Mouse (Mus musculus) kidney, embryonic 14.5 days (tissue): ENCODE results near the gene Vasn. TPM values are rescaled to one million over a fixed set of nuclear protein-coding genes. Genes with fewer than 3 reads are reported as not detected.

ENCODE experiments used
- ATAC-seq: fragments of 200-750 bp; cut with Nextera tagmentation; 2 replicates; pipeline ENCODE4 v1.8.0; 2017; ENCODE audit warnings: moderate number of reproducible peaks, mild to moderate bottlenecking, moderate TSS enrichment, moderate library complexity; ENCODE audit not compliant: low FRiP score, low TSS enrichment
- H3K27ac ChIP-seq: fragments of 300-500 bp; sonication (generic); 2 replicates; pipeline ENCODE4 v1.5.1; 2014; ENCODE audit warnings: low read depth, mild to moderate bottlenecking, low read length, moderate library complexity, mixed read lengths
- H3K27me3 ChIP-seq: fragments of 300-500 bp; sonication (generic); 2 replicates; pipeline ENCODE4 v1.6.1; 2014; ENCODE audit warnings: mild to moderate bottlenecking, low read length; ENCODE audit not compliant: control insufficient read depth, insufficient read depth
- H3K36me3 ChIP-seq: fragments of 300-500 bp; sonication (generic); 2 replicates; pipeline ENCODE4 v1.6.1; 2014; ENCODE audit warnings: low read length, mixed read lengths; ENCODE audit not compliant: control insufficient read depth, insufficient read depth
- H3K4me1 ChIP-seq: fragments of 300-500 bp; sonication (generic); 2 replicates; pipeline ENCODE4 v1.6.1; 2014; ENCODE audit warnings: low read length, mixed read lengths; ENCODE audit not compliant: control insufficient read depth, insufficient read depth
- H3K4me2 ChIP-seq: fragments of 300-500 bp; sonication (generic); replicated peaks from 2 replicates; pipeline ENCODE4 v1.6.1; 2014; ENCODE audit warnings: low read depth, mild to moderate bottlenecking, low read length
- H3K4me3 ChIP-seq: fragments of 300-500 bp; sonication (generic); 2 replicates; pipeline ENCODE4 v1.5.1; 2014; ENCODE audit warnings: mild to moderate bottlenecking, low read length
- H3K9ac ChIP-seq: fragments of 300-500 bp; sonication (generic); 2 replicates; pipeline ENCODE4 v1.6.1; 2014; ENCODE audit warnings: low read depth, mild to moderate bottlenecking, low read length, moderate library complexity
- H3K9me3 ChIP-seq: fragments of 300-500 bp; sonication (generic); 2 replicates; pipeline ENCODE4 v1.6.1; 2016; ENCODE audit warnings: low read length; ENCODE audit not compliant: control insufficient read depth
- WGBS: fragments of 180-500 bp; shearing (Covaris S2); extraction: QIAGEN DNeasy Blood & Tissue Kit; methylation state at CpG from one replicate; pipeline ENCODE4 v1.1.7; 2014; 5-methylcytosine and 5-hydroxymethylcytosine counted together
- polyA plus RNA-seq: library from polyadenylated mRNA; unstranded; fragments of >200 nt; fragmentation: Nextera tagmentation; extraction: Ambion mirVana; gene quantifications from 2 replicates; pipeline ENCODE4 v1.2.1, GENCODE M21; 2014

Gene Vasn
- polyA plus RNA-seq, 1 experiment from 2014 or later: 16.1 TPM

- Histone ChIP-seq H3K4me3 (no peak overlapping the region), H3K9me3 (no peaks in the 10 kb centered on the region), H3K9ac (no peak overlapping the region), H3K27ac (no peak overlapping the region), H3K36me3 (peaks cover 12% of the 10 kb centered on the region), H3K4me1 (peaks cover 15% of the 10 kb centered on the region), H3K27me3 (no peaks in the 10 kb centered on the region), H3K4me2 (no peak overlapping the region)
- WGBS: 27% methylated on average over 2 of the region's 2 CpGs
- ATAC-seq: no peak
Measured at GRCm38 (mm10) chr16:4661605-4662004, 21.9 kb downstream of the Vasn start.

- Histone ChIP-seq H3K9ac (no peak overlapping the region), H3K27me3 (no peaks in the 10 kb centered on the region), H3K27ac (no peak overlapping the region), H3K9me3 (no peaks in the 10 kb centered on the region), H3K36me3 (peaks cover 16% of the 10 kb centered on the region), H3K4me3 (no peak overlapping the region), H3K4me1 (peaks cover 6% of the 10 kb centered on the region; the same call in 1 of the 2 replicates), H3K4me2 (no peak overlapping the region)
- ATAC-seq: no peak
- 85% methylated on average over 2 of the region's 2 CpGs for WGBS
Measured at GRCm38 (mm10) chr16:4663806-4664205, 24.1 kb downstream of the Vasn start.

- H3K9ac ChIP-seq: no peak overlapping the region
Measured at GRCm38 (mm10) chr16:4665726-4666125, 26.0 kb downstream of the Vasn start.

GRCm38 (mm10) chr16:4667190-4667808 lies 27.6 kb downstream of the Vasn start:
- no peak overlapping the region for H3K27ac ChIP-seq
- no peak overlapping the region for H3K9ac ChIP-seq
- 33% methylated on average over 3 of the region's 3 CpGs for WGBS
- ATAC-seq: peak; percentile 90
- peaks cover 16% of the 10 kb centered on the region for H3K36me3 ChIP-seq
- no peaks in the 10 kb centered on the region for H3K27me3 ChIP-seq
- H3K4me1 ChIP-seq: no peaks in the 10 kb centered on the region
- H3K9me3 ChIP-seq: no peaks in the 10 kb centered on the region
- no peak overlapping the region for H3K4me3 ChIP-seq
- H3K4me2 ChIP-seq: no peak overlapping the region

More at GRCm38 (mm10) chr16:4665726-4666125, 26.0 kb downstream of the Vasn start:
- Histone ChIP-seq H3K4me1 (no peaks in the 10 kb centered on the region), H3K36me3 (peaks cover 20% of the 10 kb centered on the region), H3K4me3 (no peak overlapping the region), H3K4me2 (no peak overlapping the region), H3K27me3 (no peaks in the 10 kb centered on the region), H3K9me3 (no peaks in the 10 kb centered on the region), H3K27ac (no peak overlapping the region)
- 93% methylated on average over 2 of the region's 2 CpGs for WGBS
- no peak for ATAC-seq

- 28% methylated on average over 5 of the region's 5 CpGs for WGBS
- Histone ChIP-seq H3K4me3 (no peak overlapping the region), H3K27me3 (no peaks in the 10 kb centered on the region), H3K9me3 (no peaks in the 10 kb centered on the region), H3K4me1 (no peaks in the 10 kb centered on the region), H3K36me3 (peaks cover 15% of the 10 kb centered on the region), H3K4me2 (no peak overlapping the region), H3K9ac (no peak overlapping the region), H3K27ac (no peak overlapping the region)
- ATAC-seq: no peak
Measured at GRCm38 (mm10) chr16:4670317-4670716, 30.6 kb downstream of the Vasn start.

- Histone ChIP-seq H3K27ac (no peak overlapping the region), H3K4me3 (no peak overlapping the region), H3K9me3 (no peaks in the 10 kb centered on the region), H3K9ac (no peak overlapping the region), H3K4me1 (peaks cover 6% of the 10 kb centered on the region; the same call in 1 of the 2 replicates), H3K36me3 (peaks cover 12% of the 10 kb centered on the region), H3K27me3 (no peaks in the 10 kb centered on the region), H3K4me2 (no peak overlapping the region)
- 89% methylated on average over 4 of the region's 4 CpGs for WGBS
- no peak for ATAC-seq
Measured at GRCm38 (mm10) chr16:4674091-4674490, 34.4 kb downstream of the Vasn start.

GRCm38 (mm10) chr16:4676836-4677235 lies 37.1 kb downstream of the Vasn start:
- H3K4me2 ChIP-seq: no peak overlapping the region
- no peaks in the 10 kb centered on the region for H3K9me3 ChIP-seq
- ATAC-seq: no peak
- H3K4me1 ChIP-seq: peaks cover 6% of the 10 kb centered on the region; the same call in 1 of the 2 replicates
- H3K36me3 ChIP-seq: peaks cover 10% of the 10 kb centered on the region
- no peak overlapping the region for H3K4me3 ChIP-seq
- WGBS: 88% methylated on average over 5 of the region's 5 CpGs
- no peaks in the 10 kb centered on the region for H3K27me3 ChIP-seq
- no peak overlapping the region for H3K27ac ChIP-seq
- no peak overlapping the region for H3K9ac ChIP-seq

- Histone ChIP-seq H3K36me3 (peaks cover 10% of the 10 kb centered on the region), H3K27me3 (no peaks in the 10 kb centered on the region), H3K9me3 (no peaks in the 10 kb centered on the region), H3K4me3 (no peak overlapping the region), H3K27ac (no peak overlapping the region), H3K4me1 (peaks cover 6% of the 10 kb centered on the region; the same call in 1 of the 2 replicates), H3K9ac (no peak overlapping the region), H3K4me2 (peak overlapping the region; percentile 94; the same call in 1 of the 2 replicates)
- ATAC-seq: no peak
- 86% methylated on average over 5 of the region's 5 CpGs for WGBS
Measured at GRCm38 (mm10) chr16:4678080-4678479, 38.3 kb downstream of the Vasn start.

GRCm38 (mm10) chr16:4679121-4680018 lies 39.6 kb downstream of the Vasn start, which contains the start of gene Coro7:
Gene Coro7 (minus strand): TSS chr16:4679777.
- peak within 1 kb of the TSS; percentile 94 for H3K4me2 ChIP-seq
- no peaks in the 10 kb centered on the region for H3K9me3 ChIP-seq
- peak; percentile 89 for ATAC-seq
- peaks cover 6% of the 10 kb centered on the region; the same call in 1 of the 2 replicates for H3K4me1 ChIP-seq
- H3K27ac ChIP-seq: peak within 1 kb of the TSS; percentile 19; the same call in 1 of the 2 replicates
- peaks cover 10% of the 10 kb centered on the region for H3K36me3 ChIP-seq
- H3K9ac ChIP-seq: peak within 1 kb of the TSS; percentile 61
- H3K27me3 ChIP-seq: no peaks in the 10 kb centered on the region
- WGBS: under 1% methylated on average over 47 of the region's 47 CpGs
- H3K4me3 ChIP-seq: peak within 1 kb of the TSS; percentile 70
